ENCODE assay signal across 12 mouse cellular contexts in the genomic region with DNA sequence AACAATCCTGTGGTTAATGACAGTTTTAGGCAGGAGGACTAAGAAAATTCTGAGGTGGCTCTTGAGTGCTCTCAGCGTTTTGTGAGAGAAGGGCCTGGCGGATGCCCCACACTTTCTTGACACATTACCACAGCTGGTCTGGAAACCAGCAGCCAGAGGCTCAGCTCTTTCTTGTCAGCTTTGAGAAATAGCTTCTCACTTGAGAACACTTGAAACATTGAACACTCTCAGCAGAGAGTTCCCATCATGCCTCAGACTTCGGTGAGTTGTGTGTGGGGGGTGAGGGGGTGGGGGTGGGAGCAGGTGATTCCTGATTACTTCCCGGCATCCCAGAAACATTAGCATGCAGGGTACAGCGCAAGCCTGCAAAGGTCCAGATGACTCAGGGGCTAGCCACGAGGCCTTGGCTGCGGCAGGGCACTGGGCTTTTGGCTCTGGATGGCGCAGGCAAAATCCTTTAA.
A peak's percentile ranks its signal among the peaks of the same experiment; 100 is the strongest.
DNase-seq lines count a peak whose midpoint lies in the region; ATAC-seq and TF ChIP-seq lines count a peak whose summit lies in the region.
"Had no signal": no experiment of that assay in that cellular context is flagged by ENCODE, and none has a peak within 500 bp of the region (broad histone marks: within the 10 kb centered on the region; RNA-seq: fewer than 3 reads in every experiment).

No protein-coding gene starts in this region.

- TF ChIP-seq POLR2A in lung, adult 2 months (IDR thresholded peaks at IDR 0.05; ENCODE audit: borderline replicate concordance, extremely low read depth, low read depth, low read length) = no peak

- peaks cover 8% of the 10 kb centered on the region for H3K4me1 ChIP-seq in lung, adult 2 months (ENCODE audit: control insufficient read depth, insufficient read depth, low read length)
- peaks cover 26% of the 10 kb centered on the region for H3K4me1 ChIP-seq in lung, embryonic 15.5 days
- no peaks in the 10 kb centered on the region for H3K4me1 ChIP-seq in midbrain, embryonic 15.5 days

- no peak overlapping the region for H3K9ac ChIP-seq in lung, embryonic 15.5 days
- H3K9ac ChIP-seq in midbrain, embryonic 15.5 days = no peak overlapping the region
- H3K9ac ChIP-seq: embryonic facial prominence, embryonic 12.5 days; limb, embryonic 12.5 days had no signal

- no peaks in the 10 kb centered on the region for H3K36me3 ChIP-seq in lung, embryonic 15.5 days
- no peaks in the 10 kb centered on the region for H3K36me3 ChIP-seq in midbrain, embryonic 15.5 days (replicated peaks)
- H3K36me3 ChIP-seq: embryonic facial prominence, embryonic 12.5 days; limb, embryonic 12.5 days had no signal

- no peak overlapping the region for H3K4me2 ChIP-seq in lung, embryonic 15.5 days
- no peak overlapping the region for H3K4me2 ChIP-seq in midbrain, embryonic 15.5 days
- H3K4me2 ChIP-seq: embryonic facial prominence, embryonic 12.5 days; limb, embryonic 12.5 days had no signal

- WGBS in lung, adult 2 months = 40% methylated on average over 8 of the region's 8 CpGs
- WGBS in lung, embryonic 15.5 days = 28% methylated on average over 8 of the region's 8 CpGs
- WGBS in midbrain, embryonic 15.5 days = 64% methylated on average over 8 of the region's 8 CpGs

- no peaks in the 10 kb centered on the region for H3K9me3 ChIP-seq in lung, embryonic 15.5 days
- no peaks in the 10 kb centered on the region for H3K9me3 ChIP-seq in midbrain, embryonic 15.5 days
- H3K9me3 ChIP-seq: embryonic facial prominence, embryonic 12.5 days; limb, embryonic 12.5 days had no signal

- H3K4me3 ChIP-seq in lung, adult 2 months (replicated peaks; ENCODE audit: extremely low read depth, low read depth, low read length) = no peak overlapping the region
- no peak overlapping the region for H3K4me3 ChIP-seq in lung, embryonic 15.5 days
- H3K4me3 ChIP-seq in midbrain, embryonic 15.5 days = no peak overlapping the region
- H3K4me3 ChIP-seq: embryonic facial prominence, embryonic 12.5 days; limb, embryonic 12.5 days had no signal

- peak overlapping the region; percentile 32; the same call in 1 of the 2 replicates for H3K27ac ChIP-seq in lung, embryonic 15.5 days
- H3K27ac ChIP-seq in midbrain, embryonic 15.5 days = no peak overlapping the region
- H3K27ac ChIP-seq: embryonic facial prominence, embryonic 12.5 days; limb, embryonic 12.5 days; macrophage had no signal

- TF ChIP-seq CTCF in lung, adult 2 months (IDR thresholded peaks at IDR 0.05; ENCODE audit: insufficient read depth, low read length) = no peak

- DNase-seq in embryo, embryonic 11 days = peak; percentile 29
- DNase-seq in embryo, embryonic 9.5 days (ENCODE audit: extremely low spot score) = no peak
- peak; percentile 23 to 47 for DNase-seq in lung, adult 18-20 months
- DNase-seq in lung, adult 2 months = no peak
- no peak for DNase-seq in left cerebral cortex, adult 18-20 months (ENCODE audit: low spot score in 2 of 2)
- no peak for DNase-seq in c-Kit-positive CD71-positive TER-119-positive erythroid progenitor cells, embryonic 14.5 days (ENCODE audit: low spot score)

- H3K27me3 ChIP-seq in lung, embryonic 15.5 days = no peaks in the 10 kb centered on the region; the same call in 1 of the 2 replicates
- H3K27me3 ChIP-seq in midbrain, embryonic 15.5 days (replicated peaks) = no peaks in the 10 kb centered on the region
- H3K27me3 ChIP-seq: embryonic facial prominence, embryonic 12.5 days had no signal

- ATAC-seq in lung, embryonic 15.5 days (ENCODE audit: borderline replicate concordance, extremely low read depth, low FRiP score, low TSS enrichment) = peak; percentile 60; the same call in 1 of the 2 replicates
- no peak for ATAC-seq in midbrain, embryonic 15.5 days (replicated peaks)
- ATAC-seq: intestine, postnatal 0 days had no signal

Comparison
In these comparisons a context has a peak if more than half of its experiments do, and no peak if none do; other contexts are left out.
1. DNase-seq: peak in embryo, embryonic 11 days (single experiment) and lung, adult 18-20 months (2 of 2); none in embryo, embryonic 9.5 days (single experiment), lung, adult 2 months (single experiment), left cerebral cortex, adult 18-20 months (0 of 2) and c-Kit-positive CD71-positive TER-119-positive erythroid progenitor cells, embryonic 14.5 days (single experiment).